Mouse (Mus musculus): ENCODE data around the gene Wnt10b. TPM values are rescaled to one million over a fixed set of nuclear protein-coding genes. Genes with fewer than 3 reads are reported as not detected.

Gene Wnt10b
- total RNA-seq, 1 experiment from 2014 or later: 0.64 TPM

DNA sequence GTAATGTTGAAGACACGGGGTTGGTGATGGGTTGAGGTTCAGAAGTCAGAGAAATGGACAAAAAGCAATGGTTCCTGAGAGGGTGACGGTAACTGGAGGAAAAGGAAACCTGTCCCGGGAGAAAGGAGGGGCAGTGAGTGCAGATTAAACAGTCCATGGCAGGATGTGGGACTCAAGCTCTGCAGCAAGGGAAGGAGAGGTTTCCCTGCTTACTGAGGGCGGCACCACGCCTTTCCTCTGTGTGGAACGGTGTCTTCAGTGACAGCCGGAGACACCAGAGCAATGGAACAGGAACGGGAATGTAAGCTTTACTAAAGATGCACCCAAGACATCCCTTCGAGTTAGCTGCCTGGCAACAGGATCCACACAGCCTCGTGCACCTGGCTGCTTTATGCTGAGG, 41.4 kb downstream of the Wnt10b start:
- ATAC-seq (replicated peaks; ENCODE audit: low read depth, poor library complexity, severe bottlenecking): no peak

DNA sequence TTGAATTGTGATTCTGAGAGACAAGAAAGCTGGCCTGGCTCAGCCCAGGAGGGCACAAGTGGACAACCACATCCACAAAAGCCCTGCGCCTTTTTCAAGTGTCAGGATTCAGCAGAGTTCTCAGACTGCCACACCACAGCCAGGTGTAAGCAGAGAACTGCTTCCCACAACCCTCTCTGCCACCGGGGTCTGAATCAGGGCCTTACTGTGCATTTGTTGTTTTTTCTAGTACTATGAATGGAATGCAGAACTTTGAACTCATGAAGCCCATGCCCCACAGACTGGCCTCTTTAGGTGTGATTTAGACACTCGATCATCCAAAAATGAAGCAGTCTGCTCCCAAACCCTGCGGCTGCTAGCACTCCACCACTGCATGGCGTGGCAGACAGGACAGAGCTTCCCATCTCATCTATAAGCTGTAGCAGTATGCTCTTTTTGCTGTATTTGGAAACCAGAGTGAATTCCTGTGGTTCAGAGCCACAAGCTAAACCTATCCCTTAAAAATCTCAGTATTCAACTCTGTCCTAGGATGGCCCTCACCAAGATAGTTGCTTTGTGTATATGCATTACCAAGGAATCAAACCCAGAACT, 43.9 kb downstream of the Wnt10b start:
- no peak for ATAC-seq (replicated peaks; ENCODE audit: low read depth, poor library complexity, severe bottlenecking)

DNA sequence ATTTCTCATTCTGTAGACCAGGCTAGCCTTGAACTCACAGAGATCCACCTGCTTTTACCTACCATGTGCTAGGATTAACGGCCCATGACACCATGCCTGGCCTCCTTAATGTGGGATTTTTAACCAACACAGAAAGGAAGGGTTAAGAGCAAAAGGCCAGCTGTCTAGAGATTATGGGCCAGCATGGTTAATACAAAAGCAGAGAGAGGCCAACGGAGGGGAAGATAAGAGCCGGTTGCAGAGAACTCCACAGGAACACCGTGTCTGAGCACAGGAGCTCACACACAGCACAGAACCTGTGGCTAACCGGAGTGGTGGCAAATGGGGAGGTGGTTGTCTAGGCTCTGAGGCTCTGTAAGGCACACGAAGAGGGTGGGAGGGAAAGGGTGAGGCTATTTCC, 44.6 kb downstream of the Wnt10b start:
- no peak for ATAC-seq (replicated peaks; ENCODE audit: low read depth, poor library complexity, severe bottlenecking)

- ATAC-seq (replicated peaks; ENCODE audit: low read depth, poor library complexity, severe bottlenecking): no peak
These were observed 45.9 kb downstream of the Wnt10b start for GRCm38 (mm10) chr15:98732006-98732531.

DNA sequence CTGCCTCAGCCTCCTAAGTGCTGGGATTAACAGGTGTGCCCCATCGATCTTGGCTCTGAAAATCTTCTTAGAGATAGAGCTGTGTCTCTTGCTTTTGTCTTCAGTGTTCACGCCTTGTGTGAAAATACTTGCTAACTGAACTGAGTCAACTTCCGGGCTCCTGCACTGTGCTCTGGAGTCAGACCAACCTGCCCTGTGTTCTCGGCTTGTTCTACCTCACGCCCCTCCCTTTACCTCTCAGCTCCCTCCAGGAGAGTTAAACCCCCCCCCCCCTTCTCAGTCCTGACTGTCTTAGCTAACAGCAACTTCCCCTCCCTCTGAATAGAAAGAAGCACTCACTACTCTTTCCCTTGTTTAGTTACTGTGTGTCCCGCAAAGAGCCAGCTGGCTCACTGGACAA, 47.2 kb downstream of the Wnt10b start:
- ATAC-seq (replicated peaks; ENCODE audit: low read depth, poor library complexity, severe bottlenecking): no peak

DNA sequence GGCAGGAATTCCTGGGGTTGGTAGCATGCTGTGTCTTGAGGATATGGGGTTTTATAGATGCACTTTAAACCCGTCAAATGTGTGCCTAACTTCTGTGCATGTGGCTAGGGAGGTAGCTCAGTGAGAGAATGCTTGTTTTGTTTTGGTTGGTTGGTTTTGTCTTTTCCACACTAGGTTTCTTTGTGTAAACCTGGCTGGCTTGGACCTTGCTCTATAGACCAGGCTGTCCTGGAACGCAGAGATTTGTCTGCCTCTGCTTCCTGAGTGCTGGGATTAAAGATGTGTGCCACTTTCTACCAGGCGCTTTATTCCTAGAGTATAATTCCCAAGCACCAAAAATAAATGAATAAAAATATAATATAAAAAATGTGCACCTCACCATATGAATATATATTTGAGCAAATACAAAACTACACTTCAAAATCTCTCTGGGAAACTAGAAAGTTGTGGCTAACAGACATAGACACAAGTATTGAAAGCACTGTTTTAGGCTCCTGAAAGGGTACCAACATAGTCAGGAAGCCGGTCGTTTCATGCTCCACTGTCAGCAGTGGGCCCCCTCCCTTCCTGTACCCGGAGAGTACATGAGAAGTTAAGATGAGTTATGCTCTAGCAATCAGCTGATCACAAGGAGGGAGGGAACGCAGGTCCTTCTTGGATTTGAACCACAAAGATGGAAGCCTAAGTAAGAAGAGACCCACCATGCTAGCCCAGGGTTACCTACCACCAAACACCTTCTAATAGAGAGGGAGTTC, 48.0 kb downstream of the Wnt10b start:
- no peak for ATAC-seq (replicated peaks; ENCODE audit: low read depth, poor library complexity, severe bottlenecking)

- ATAC-seq (replicated peaks; ENCODE audit: low read depth, poor library complexity, severe bottlenecking): no peak
These were observed 49.6 kb downstream of the Wnt10b start for GRCm38 (mm10) chr15:98728366-98728765.

DNA sequence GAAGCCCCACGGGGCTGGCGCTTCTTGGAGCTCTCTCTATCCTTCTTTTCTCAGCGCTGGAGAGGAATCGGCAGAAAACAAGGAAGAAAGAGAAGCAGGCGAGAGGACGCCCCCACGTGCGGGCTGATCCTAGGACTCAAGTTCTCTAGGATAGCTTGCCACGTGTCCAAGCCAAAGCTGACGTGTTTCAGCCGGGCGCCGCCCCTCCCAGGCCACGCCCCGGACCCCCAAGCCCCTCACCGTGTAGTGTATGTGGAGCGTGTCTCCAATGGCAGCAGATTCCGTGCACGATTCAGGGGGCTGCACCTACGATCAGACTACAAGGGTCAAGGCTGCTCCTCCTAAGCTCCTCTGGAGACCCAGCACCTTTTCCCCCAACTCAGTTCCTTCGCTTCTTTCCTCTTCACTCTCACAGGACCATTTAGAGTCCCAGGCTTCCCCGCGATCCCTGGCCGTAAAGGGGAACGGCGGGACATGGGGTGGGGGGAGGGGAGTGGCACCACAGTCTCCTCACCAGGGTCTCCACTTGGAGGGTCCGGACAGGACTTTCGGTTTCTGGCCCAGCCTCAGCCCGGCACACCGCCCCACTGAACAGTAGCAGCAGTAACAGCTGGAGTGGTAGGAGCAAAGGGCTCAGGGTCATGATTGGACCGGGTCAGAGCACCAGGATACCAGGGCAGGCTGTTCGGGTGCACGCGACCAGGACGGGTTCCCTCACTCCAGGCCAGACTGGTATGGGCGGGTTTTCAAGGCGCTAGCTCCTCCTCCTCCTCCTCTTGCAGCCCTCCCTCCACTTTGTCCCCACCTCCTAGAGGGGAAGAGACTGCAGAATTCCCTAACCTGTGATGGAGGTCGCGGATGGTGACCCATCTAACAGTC, 50.3 kb downstream of the Wnt10b start, which contains the start of gene Fkbp11:
Gene Fkbp11, minus strand, starts transcription at position 756 of the 879 bp plus-strand sequence.
- ATAC-seq (replicated peaks; ENCODE audit: low read depth, poor library complexity, severe bottlenecking): peak; percentile 80

DNA sequence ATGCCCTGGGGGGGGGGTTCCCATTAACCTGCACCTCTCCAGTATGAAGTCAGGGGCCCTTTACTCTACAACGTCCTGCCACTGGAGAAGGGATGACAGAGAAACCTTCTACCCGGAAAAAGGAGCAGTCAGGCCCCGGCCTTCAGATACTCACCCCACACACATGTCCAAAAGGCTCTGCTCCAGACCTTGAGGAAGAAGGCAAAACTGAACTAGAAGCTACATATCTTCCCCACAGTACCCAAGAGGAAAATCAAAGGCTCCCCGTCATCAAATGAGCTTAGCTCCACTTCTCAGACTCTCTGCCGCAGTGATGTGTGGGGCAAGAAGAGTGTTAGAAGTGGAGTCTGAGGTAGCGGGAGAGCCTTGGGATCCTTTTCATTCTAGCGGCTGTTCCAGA, 51.2 kb downstream of the Wnt10b start:
- no peak for ATAC-seq (replicated peaks; ENCODE audit: low read depth, poor library complexity, severe bottlenecking)

DNA sequence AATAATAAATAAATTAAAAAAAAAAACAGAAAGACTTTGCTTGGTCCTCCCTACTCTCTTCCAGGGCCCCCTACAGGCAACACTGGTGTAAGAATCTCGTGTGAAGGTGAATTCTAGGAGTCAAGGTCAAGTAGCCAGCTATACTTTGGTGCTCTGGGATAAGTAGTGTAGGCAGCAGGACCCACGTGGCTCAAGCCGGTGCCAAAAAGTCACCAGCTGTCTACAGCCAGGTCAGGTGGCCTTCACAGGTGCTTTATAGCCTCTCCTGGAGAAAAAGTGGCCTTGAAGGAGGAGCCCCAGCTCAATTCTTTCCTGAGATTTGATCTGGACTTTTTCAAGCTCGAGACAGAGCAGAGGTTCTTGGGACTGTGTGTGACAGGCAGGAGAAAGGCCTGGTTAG, 51.9 kb downstream of the Wnt10b start:
- no peak for ATAC-seq (replicated peaks; ENCODE audit: low read depth, poor library complexity, severe bottlenecking)

DNA sequence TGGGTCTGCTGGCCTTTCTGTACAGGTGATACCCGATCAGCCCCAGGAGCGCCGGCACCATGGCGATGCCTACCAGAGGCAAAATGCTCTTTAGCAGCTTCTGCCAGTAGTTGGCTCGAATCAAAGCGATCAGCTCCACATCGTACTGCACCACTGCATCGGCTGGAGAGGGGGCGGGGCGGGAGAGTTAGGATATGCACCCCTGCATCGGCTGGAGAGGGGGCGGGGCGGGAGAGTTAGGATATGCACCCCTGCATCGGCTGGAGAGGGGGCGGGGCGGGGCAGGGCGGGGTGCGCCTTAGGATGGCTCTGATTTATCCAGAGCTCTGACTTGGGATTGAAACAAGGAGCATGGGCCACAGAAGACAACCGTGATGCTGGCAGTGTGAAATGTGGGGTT, 53.5 kb downstream of the Wnt10b start:
- no peak for ATAC-seq (replicated peaks; ENCODE audit: low read depth, poor library complexity, severe bottlenecking)

DNA sequence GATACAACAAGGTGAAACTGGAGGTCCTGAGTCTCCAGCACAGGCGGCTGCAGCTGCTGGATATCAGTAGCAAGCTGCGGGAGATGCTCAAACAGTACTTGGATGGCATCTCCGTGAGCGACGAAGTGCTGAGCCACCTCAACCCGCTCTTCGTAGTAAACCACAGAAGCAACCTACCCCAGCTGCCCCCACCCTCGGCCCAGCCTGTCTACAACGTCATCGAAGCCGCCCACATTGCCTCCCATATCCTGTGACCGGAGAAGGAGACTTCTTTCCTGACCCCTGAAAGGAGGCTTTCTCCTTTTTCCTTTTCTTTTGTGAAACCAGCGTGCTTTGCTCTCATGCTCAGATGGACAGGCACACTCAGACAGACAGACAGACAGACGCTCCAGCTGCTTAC, 55.1 kb downstream of the Wnt10b start:
- peak; percentile 77 for ATAC-seq (replicated peaks; ENCODE audit: low read depth, poor library complexity, severe bottlenecking)

GRCm38 (mm10) chr15:98722191-98722590, 55.8 kb downstream of the Wnt10b start:
- ATAC-seq (replicated peaks; ENCODE audit: low read depth, poor library complexity, severe bottlenecking): no peak

Other genes with a start within 250 kb of the Wnt10b start
- 57.1 and 63.0 TPM in 2 replicates for gene Kansl2, start 243.9 kb downstream of the Wnt10b start, total RNA-seq (2017)
- gene Ccnt1, start 207.2 kb downstream of the Wnt10b start, total RNA-seq (2017): 52.6 and 74.4 TPM in 2 replicates
- gene 4930415O20Rik, start 207.1 kb downstream of the Wnt10b start, total RNA-seq (2017): not detected in 2 replicates
- gene Adcy6, start 168.1 kb downstream of the Wnt10b start, total RNA-seq (2017): 23.4 and 32.4 TPM in 2 replicates
- gene Cacnb3, start 147.3 kb downstream of the Wnt10b start, total RNA-seq (2017): not detected in 2 replicates
- gene Ddx23, start 115.3 kb downstream of the Wnt10b start, total RNA-seq (2017): 84.4 and 114 TPM in 2 replicates
- 0.23 TPM in 1 of 2 replicates, not detected in the other for gene Rnd1, start 100.7 kb downstream of the Wnt10b start, total RNA-seq (2017)
- gene Ccdc65, start 69.9 kb downstream of the Wnt10b start, total RNA-seq (2017): not detected in 2 replicates
- 16.9 and 21.6 TPM in 2 replicates for gene Fkbp11, start 50.0 kb downstream of the Wnt10b start, total RNA-seq (2017)
- gene Arf3, start 14.9 kb downstream of the Wnt10b start, total RNA-seq (2017): 27.0 and 32.8 TPM in 2 replicates
- not detected in 2 replicates for gene Wnt1, start 11.7 kb upstream of the Wnt10b start, total RNA-seq (2017)
- 0.23 TPM in 1 of 2 replicates, not detected in the other for gene Ddn, start 31.3 kb upstream of the Wnt10b start, total RNA-seq (2017)
- gene Prkag1, start 53.4 kb upstream of the Wnt10b start, total RNA-seq (2017): 65.2 and 77.8 TPM in 2 replicates
- gene Kmt2d, start 93.1 kb upstream of the Wnt10b start, total RNA-seq (2017): 27.3 and 52.2 TPM in 2 replicates
- 3.0 and 12.0 TPM in 2 replicates for gene Rhebl1, start 116.4 kb upstream of the Wnt10b start, total RNA-seq (2017)
- not detected in 2 replicates for gene Dhh, start 120.4 kb upstream of the Wnt10b start, total RNA-seq (2017)
- gene Lmbr1l, start 140.1 kb upstream of the Wnt10b start, total RNA-seq (2017): 0.97 and 9.0 TPM in 2 replicates
- 776 and 824 TPM in 2 replicates for gene Tuba1b, start 156.4 kb upstream of the Wnt10b start, total RNA-seq (2017)
- gene Gm49450, start 175.4 kb upstream of the Wnt10b start, total RNA-seq (2017): 1.9 and 18.7 TPM in 2 replicates
- 25.4 and 32.0 TPM in 2 replicates for gene Tuba1a, start 175.6 kb upstream of the Wnt10b start, total RNA-seq (2017)

All from common myeloid progenitor, adult 5-6 weeks (primary cell).